Mouse (Mus musculus): ENCODE data around the gene Lcp1. TPM values are rescaled to one million over a fixed set of nuclear protein-coding genes. Genes with fewer than 3 reads are reported as not detected.

The Lcp1 gene
- total RNA-seq, 2 experiments from 2014 or later = 6.0 to 6.1 TPM

DNA sequence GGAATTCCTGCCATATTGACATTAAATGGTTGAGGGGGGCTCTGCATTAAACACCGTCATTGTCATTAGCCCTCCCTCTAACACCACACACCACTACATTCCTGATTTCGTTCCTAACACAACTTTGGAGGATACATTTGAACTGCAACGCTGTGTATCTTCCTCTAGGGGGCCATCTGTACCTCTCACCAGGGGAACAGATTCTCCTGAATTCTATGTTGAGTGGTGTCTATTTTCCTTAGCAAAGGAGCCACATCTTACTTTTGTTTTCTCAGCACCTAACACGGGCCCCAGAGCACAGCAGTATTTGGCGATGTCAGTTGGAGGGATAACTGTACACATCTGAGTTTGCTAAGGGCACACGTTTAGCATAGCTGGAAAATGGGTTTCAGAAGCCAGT, 57.6 kb downstream of the Lcp1 start:
- no peak for DNase-seq (ENCODE audit: extremely low spot score in 1 of 2, low spot score in 2 of 2)
- TF ChIP-seq CTCF (IDR thresholded peaks at IDR 0.05) = peak; percentile 56
- intact Hi-C loops (cut with DNase I) = no loop called here
- no peak overlapping the region for H3K4me3 ChIP-seq
- no peak overlapping the region for H3K27ac ChIP-seq

DNA sequence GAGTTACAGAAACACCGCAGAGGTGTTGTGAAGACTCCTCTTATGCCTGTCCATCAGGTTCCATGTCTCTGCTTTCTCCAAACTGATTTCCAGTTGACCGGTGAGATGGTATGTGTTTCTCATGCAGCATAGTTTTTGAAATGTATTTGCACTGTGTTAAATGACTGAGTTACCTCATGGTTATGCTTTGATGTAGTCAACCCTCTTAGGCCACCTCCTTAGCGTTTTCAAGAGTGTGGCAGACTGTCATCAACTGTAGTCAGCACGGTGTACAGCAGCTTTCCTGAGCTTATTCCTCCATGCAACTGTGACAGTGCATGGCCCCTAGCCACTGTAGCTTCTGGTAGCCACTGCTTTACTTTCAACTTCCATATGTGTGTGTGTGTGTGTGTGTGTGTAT, 58.1 kb downstream of the Lcp1 start:
- no peak for DNase-seq (ENCODE audit: extremely low spot score in 1 of 2, low spot score in 2 of 2)
- TF ChIP-seq CTCF (IDR thresholded peaks at IDR 0.05) = no peak
- no peak overlapping the region for H3K4me3 ChIP-seq
- no peak overlapping the region for H3K27ac ChIP-seq
- intact Hi-C loops (cut with DNase I) = no loop called here

DNA sequence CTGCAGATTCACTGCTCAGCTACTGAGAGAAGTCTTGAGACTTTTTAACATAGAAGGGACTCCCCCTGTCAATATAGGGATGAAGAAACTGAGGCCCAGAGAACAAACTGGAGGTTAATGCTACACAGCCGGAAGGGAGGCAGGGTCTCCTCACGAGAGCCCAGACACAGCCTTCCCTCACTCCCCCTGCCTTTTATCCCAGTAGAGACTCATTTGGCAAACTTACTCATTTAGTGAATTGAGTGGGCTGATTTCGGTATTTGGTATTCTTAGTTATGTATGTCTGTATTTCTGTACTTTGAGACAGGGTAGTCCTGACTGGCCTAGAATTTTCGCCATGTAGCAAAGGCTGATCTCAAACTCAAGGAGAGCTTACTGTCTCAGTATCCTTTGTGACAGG, 59.8 kb downstream of the Lcp1 start:
- H3K4me3 ChIP-seq = no peak overlapping the region
- TF ChIP-seq CTCF (IDR thresholded peaks at IDR 0.05) = no peak
- intact Hi-C loops (cut with DNase I) = no loop called here

DNA sequence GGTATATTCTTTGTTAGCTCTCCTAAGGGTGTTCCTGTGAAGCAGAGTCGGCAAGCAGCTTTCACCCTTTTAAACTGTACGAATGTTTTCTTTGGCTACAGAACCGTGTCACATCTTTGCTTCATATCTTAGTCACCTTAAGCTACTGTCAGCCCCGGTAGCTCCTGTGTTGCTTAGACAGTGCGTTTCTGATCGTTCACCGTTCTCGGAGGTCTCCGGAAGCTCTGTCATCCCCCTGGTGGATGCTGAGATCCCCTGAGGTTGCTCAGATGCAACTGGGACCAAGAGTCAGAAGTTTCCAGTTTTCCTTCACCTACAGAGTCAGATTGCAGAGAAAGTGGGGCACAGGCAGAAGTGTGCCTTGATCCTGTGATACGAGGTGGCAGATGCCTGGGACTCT, 61.5 kb downstream of the Lcp1 start:
- intact Hi-C loops (cut with DNase I) = no loop called here
- H3K27ac ChIP-seq = no peak overlapping the region
- no peak for DNase-seq (ENCODE audit: extremely low spot score in 1 of 2, low spot score in 2 of 2)
- H3K4me3 ChIP-seq = no peak overlapping the region
- no peak for TF ChIP-seq CTCF (IDR thresholded peaks at IDR 0.05)

More for the DNA sequence above, 59.8 kb downstream of the Lcp1 start:
- no peak overlapping the region for H3K27ac ChIP-seq
- DNase-seq (ENCODE audit: extremely low spot score in 1 of 2, low spot score in 2 of 2) = no peak

DNA sequence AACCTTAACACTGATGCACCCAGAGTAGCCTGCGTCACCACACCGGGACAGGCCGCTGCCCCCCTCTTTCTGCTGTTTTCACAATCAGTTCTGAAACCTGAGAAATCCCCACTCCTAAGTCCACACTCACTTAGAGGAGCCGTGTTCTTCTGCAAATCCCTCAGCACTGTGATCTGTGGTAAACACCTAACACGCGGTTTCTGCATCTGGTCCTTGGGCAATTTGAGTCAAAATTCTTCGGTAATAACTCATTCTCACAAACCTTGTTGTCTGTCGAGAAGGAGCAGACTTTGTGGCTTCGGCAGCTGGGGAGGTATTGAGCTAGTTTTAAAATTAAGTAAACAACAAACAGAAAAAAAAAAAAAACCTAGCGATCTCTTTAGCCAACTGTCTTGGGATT, 62.0 kb downstream of the Lcp1 start:
- no peak for DNase-seq (ENCODE audit: extremely low spot score in 1 of 2, low spot score in 2 of 2)
- TF ChIP-seq CTCF (IDR thresholded peaks at IDR 0.05) = no peak
- intact Hi-C loops (cut with DNase I) = no loop called here
- no peak overlapping the region for H3K27ac ChIP-seq
- no peak overlapping the region for H3K4me3 ChIP-seq

DNA sequence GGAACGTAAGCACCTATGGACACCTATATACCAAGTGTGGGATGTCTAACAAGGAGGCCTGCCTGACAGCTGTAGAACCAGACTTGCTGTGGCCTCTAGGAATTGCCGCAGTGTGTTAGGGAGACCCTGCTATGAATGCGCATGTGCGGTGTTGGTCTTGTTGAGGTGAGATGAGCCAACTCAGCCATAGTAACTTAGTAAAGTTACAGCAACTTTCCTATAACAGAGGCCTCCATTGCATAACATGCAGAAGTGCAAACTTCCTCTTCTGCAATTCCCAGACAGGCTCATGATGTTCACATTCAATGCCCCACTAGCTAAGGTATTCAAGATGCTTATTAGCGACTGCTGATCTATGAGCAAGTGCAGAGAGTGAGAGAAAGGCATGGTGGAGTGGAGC, 64.6 kb downstream of the Lcp1 start:
- intact Hi-C loops (cut with DNase I) = loop anchor here (5.0 kb wide), 3 partner anchors 133 to 567 kb away; partner anchors contain the start of gene Erich6b
- Histone ChIP-seq H3K27ac (no peak overlapping the region), H3K4me3 (no peak overlapping the region)
- no peak for TF ChIP-seq CTCF (IDR thresholded peaks at IDR 0.05)
- no peak for DNase-seq (ENCODE audit: extremely low spot score in 1 of 2, low spot score in 2 of 2)

DNA sequence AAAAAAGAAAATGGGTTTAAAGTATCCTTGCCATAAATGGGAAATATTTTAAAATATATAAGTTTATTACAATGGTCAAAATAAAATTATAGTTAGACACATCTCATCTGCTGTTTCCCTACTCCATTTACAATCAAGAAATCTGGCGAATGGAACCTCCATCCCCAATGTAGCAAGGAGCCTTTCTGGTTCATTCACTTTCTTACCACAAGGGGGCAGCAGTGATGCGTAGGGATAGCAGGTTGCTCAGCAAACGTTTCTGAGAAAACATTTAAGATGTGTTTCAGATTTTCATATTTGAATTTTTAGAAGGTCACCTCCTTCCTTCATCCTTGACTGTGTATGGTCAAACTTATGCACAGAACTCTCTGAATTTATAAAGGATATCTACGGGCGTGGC, 66.1 kb downstream of the Lcp1 start:
- TF ChIP-seq CTCF (IDR thresholded peaks at IDR 0.05) = peak; percentile 93
- no peak overlapping the region for H3K4me3 ChIP-seq
- DNase-seq (ENCODE audit: extremely low spot score in 1 of 2, low spot score in 2 of 2) = peak; percentile 52 to 63
- intact Hi-C loops (cut with DNase I) = loop anchor here (2.0 to 5.0 kb wide), 5 partner anchors 88 to 565 kb away; partner anchors contain the start of genes Erich6b and Zc3h13
- no peak overlapping the region for H3K27ac ChIP-seq

DNA sequence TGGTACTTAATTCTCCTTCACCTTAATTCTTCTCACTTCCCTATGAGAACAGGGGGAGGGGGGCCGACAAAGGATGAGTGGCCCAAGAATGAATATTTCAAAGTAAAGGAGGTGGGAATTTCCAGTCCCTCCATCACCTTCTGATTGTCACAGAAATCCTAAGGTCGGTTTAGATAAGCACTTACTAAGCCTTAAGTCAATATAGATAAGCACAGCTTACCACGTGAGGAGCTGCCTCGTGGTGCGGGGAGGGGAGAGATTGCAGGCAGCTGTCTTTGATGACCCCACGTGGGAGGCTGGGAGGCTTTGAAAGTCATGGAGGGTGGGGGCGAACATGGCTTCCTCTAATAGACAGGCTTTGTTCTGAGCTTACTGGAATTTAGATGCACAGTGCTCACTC, 66.8 kb downstream of the Lcp1 start:
- no peak overlapping the region for H3K4me3 ChIP-seq
- H3K27ac ChIP-seq = no peak overlapping the region
- no peak for TF ChIP-seq CTCF (IDR thresholded peaks at IDR 0.05)
- no peak for DNase-seq (ENCODE audit: extremely low spot score in 1 of 2, low spot score in 2 of 2)
- intact Hi-C loops (cut with DNase I) = loop anchor here (2.0 to 5.0 kb wide), 5 partner anchors 87 to 565 kb away; partner anchors contain the start of genes Erich6b and Zc3h13

DNA sequence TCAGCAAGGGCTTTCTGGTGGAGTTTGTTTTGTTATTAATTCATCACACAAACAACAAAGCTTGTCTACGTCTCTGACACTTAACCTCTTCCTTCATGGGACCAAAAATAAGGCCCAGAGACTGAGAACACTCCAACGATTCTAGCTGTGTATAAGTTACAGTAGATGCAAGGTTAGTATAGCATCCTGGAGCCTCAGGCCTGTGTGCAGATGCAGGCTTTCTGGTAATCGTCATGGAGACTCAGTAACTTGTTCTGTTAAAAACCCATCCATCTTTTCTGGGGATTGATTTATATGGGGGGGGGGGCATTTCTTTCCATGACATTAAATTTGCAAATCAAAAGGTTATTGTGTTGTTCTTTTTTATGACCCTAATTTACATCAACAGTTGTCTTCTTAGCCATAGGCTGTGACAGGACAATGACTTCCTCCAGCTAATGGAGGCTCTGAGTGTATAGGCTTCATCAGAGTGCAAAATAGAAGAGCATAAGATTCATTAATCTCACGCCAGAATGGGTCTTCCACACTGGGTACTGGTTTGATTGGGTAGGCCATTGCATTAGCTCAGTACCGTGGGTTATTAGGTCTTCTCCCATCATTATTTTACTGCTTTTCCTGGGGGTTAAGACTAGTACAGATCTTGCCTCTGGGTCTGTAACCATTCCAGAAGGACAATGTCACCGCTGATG, 74.6 kb downstream of the Lcp1 start:
- no peak for DNase-seq (ENCODE audit: extremely low spot score in 1 of 2, low spot score in 2 of 2)
- no peak overlapping the region for H3K27ac ChIP-seq
- no peak overlapping the region for H3K4me3 ChIP-seq
- intact Hi-C loops (cut with DNase I) = no loop called here
- TF ChIP-seq CTCF (IDR thresholded peaks at IDR 0.05) = no peak

DNA sequence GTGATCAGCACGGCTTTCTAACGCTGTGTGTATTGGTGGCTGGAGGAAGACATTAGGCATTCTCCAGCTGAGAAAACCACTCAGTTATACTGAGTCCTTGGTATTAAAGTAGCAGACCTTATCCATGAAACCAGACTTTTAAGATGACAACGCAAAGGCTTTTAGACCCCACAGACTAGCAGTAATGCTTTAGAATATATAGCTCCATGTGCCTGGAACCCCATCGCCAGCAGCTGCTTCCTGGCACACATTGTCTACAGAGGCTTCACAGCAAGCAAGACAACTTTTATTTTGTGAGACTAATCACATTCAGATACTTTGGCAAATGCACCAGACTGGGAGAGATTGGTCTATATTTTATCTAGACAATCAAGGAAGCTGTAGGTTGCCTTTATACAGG, 75.4 kb downstream of the Lcp1 start:
- intact Hi-C loops (cut with DNase I) = no loop called here
- no peak for TF ChIP-seq CTCF (IDR thresholded peaks at IDR 0.05)
- DNase-seq (ENCODE audit: extremely low spot score in 1 of 2, low spot score in 2 of 2) = no peak
- no peak overlapping the region for H3K27ac ChIP-seq
- no peak overlapping the region for H3K4me3 ChIP-seq

DNA sequence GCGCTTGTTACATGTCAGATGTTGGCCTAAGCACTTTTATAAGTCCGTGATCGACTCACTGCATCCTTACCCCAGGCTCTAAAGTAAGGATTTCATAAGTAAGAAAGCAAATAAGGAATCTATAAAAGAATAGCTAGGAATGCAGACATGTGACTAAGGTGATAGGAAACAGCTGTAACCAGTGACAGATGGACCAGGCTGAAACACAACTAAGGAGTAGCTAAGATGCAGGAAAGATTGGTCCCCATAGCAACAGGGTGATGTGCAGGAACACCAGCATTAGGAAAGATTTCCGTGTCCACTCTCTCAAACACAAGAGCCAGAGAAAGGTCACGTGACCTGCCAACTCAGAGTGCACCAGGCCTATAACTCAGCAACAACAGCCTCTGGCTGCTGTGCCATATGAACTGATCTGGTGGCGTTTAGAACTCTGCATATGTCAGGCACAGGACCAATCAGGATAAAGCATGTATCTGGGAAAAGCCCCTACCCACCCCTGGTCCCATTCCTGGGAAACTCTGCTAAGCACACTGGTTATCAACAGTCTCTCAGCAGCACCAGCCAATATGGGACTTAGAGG, 77.8 kb downstream of the Lcp1 start:
- no peak for DNase-seq (ENCODE audit: extremely low spot score in 1 of 2, low spot score in 2 of 2)
- no peak overlapping the region for H3K27ac ChIP-seq
- intact Hi-C loops (cut with DNase I) = no loop called here
- H3K4me3 ChIP-seq = no peak overlapping the region
- no peak for TF ChIP-seq CTCF (IDR thresholded peaks at IDR 0.05)

DNA sequence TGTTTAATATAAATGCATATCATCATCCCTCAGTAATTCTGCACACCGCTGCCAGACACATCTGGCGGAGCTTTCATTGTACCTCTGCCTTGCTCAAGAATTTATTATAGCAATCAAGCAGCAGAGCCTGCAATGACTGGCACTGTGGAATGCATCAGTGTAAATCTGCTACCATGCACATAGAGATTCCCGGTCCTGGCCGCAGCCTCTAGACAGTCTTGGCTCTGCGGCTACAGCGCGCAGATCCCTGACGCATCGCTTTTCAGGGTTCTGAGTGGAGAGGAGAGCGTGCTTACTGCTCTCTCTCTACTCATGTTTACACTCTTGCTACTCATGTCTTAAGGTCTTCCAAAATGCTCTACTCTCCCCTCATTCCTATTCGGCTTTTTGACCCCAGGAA, 82.9 kb downstream of the Lcp1 start:
- intact Hi-C loops (cut with DNase I) = no loop called here
- no peak for DNase-seq (ENCODE audit: extremely low spot score in 1 of 2, low spot score in 2 of 2)
- H3K4me3 ChIP-seq = peak overlapping the region; percentile 11; the same call in 1 of the 2 replicates
- TF ChIP-seq CTCF (IDR thresholded peaks at IDR 0.05) = no peak
- H3K27ac ChIP-seq = no peak overlapping the region

DNA sequence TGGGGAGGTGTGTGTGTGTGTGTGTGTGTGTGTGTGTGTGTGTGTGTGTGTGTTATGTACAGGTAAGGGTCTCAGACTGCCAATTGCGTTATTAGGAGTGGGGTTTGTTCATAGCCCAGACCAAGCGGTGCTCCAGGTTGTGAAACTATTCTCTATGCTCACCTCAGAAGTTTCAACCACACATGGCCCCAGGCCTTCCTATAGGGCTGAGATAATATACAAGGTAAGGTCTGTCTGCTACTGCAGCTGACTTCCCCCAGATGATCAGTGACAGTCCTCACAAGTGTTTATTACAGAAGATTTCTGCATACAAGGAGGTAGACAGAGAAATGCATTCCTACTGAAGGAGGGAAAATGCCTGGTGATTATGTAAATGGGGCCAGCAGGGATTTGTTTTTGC, 87.9 kb downstream of the Lcp1 start:
- no peak for TF ChIP-seq CTCF (IDR thresholded peaks at IDR 0.05)
- intact Hi-C loops (cut with DNase I) = no loop called here
- no peak overlapping the region for H3K27ac ChIP-seq

More for the DNA sequence above, 87.9 kb downstream of the Lcp1 start:
- no peak for DNase-seq (ENCODE audit: extremely low spot score in 1 of 2, low spot score in 2 of 2)
- H3K4me3 ChIP-seq = no peak overlapping the region
